Mouse (Mus musculus) midbrain, embryonic 11.5 days (tissue): ENCODE data around the gene Gm21586. TPM values are rescaled to one million over a fixed set of nuclear protein-coding genes. Genes with fewer than 3 reads are reported as not detected.
"Not testable (repeated sequence)": the region's sequence is repeated elsewhere in the genome, so short reads cannot be mapped to it uniquely, and the experiment has no call there.

ENCODE experiments used
- ATAC-seq: fragments of 200-750 bp; cut with Nextera tagmentation; 2 replicates; pipeline ENCODE4 v1.8.0; 2017; ENCODE audit warnings: moderate TSS enrichment, moderate library complexity; ENCODE audit not compliant: low FRiP score
- DNase-seq: peaks from one replicate; pipeline ENCODE4 v3.0.0; 2015; ENCODE audit warnings: low spot score; ENCODE audit errors: missing footprints
- H3K27ac ChIP-seq: fragments of 300-500 bp; sonication (generic); 2 replicates; pipeline ENCODE4 v1.5.1; 2014; ENCODE audit warnings: low read depth, low read length
- H3K27me3 ChIP-seq: fragments of 300-500 bp; sonication (generic); 2 replicates; pipeline ENCODE4 v1.6.1; 2014; ENCODE audit warnings: mild to moderate bottlenecking, low read length, moderate library complexity, mixed read lengths; ENCODE audit not compliant: control insufficient read depth, insufficient read depth
- H3K36me3 ChIP-seq: fragments of 300-500 bp; sonication (generic); 2 replicates; pipeline ENCODE4 v1.6.1; 2014; ENCODE audit warnings: mild to moderate bottlenecking, low read length, moderate library complexity, mixed read lengths; ENCODE audit not compliant: control insufficient read depth, insufficient read depth
- H3K4me1 ChIP-seq: fragments of 300-500 bp; sonication (generic); 2 replicates; pipeline ENCODE4 v1.6.1; 2014; ENCODE audit warnings: low read length; ENCODE audit not compliant: control insufficient read depth, insufficient read depth
- H3K4me2 ChIP-seq: fragments of 300-500 bp; sonication (generic); 2 replicates; pipeline ENCODE4 v1.6.1; 2014; ENCODE audit warnings: mild to moderate bottlenecking, moderate library complexity
- H3K4me3 ChIP-seq: fragments of 300-500 bp; sonication (generic); 2 replicates; pipeline ENCODE4 v1.5.1; 2014; ENCODE audit warnings: low read depth, low read length
- H3K9ac ChIP-seq: fragments of 300-500 bp; sonication (generic); 2 replicates; pipeline ENCODE4 v1.6.1; 2014; ENCODE audit warnings: low read length
- H3K9me3 ChIP-seq: fragments of 300-500 bp; sonication (generic); 2 replicates; pipeline ENCODE4 v1.6.1; 2016; ENCODE audit warnings: low read length; ENCODE audit not compliant: control insufficient read depth
- WGBS: fragments of 180-500 bp; shearing (Covaris S2); extraction: QIAGEN DNeasy Blood & Tissue Kit; methylation state at CpG from one replicate; pipeline ENCODE4 v1.1.7; 2014; 5-methylcytosine and 5-hydroxymethylcytosine counted together
- polyA plus RNA-seq: library from polyadenylated mRNA; unstranded; fragments of >200 nt; fragmentation: Nextera tagmentation; extraction: Ambion mirVana; gene quantifications from 2 replicates; pipeline ENCODE4 v1.2.1, GENCODE M21; 2014

Gm21586 gene
- polyA plus RNA-seq, result not detected in 2 replicates

DNA sequence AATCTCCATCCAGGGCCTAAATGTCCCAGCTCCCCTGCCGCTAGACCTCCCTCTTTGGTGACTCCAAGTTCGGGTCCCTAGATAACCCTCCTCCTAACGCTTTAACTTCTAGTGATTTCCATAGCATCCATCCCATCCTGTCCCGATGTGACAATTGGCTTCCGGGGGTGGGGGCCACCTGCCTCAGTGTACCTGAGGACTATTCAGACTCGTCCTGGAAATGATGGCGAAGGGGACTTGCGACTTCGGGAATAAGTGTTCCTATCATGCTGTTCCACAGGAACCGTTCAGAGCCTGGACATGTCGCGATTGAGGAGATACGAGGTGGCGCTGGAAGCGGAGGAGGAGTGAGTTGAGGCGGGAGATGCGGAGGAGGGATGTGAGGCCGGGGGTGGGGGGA lies at the start of gene Gm21586:
Gene Gm21586, plus strand, starts transcription at position 301 of the 400 bp plus-strand sequence.
- H3K4me2 ChIP-seq, H3K27me3 ChIP-seq, H3K9me3 ChIP-seq, H3K36me3 ChIP-seq, H3K4me3 ChIP-seq, H3K4me1 ChIP-seq, DNase-seq, ATAC-seq, H3K27ac ChIP-seq, H3K9ac ChIP-seq: not testable (repeated sequence)
- no CpG with 5 or more reads among the region's 18 CpGs for WGBS

DNA sequence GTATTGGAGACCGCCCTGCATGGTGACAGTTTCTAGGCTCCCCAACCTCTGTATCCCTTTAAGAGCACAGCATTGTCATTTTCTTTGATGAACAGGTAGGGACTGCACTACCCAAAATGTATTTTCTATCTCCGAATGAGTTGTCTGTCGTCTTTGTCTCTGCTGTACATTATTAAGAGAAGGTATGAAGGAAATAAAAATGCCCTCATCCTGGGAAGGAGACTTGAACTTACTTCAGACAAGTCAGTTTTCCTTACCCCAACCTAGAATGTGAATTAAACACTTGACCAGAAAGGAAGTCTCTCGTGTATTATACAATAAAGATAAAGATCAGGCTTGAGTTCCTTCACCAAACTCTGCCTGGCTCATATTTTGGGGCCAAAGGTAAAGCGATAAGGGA lies 27.3 kb downstream of the Gm21586 start, which contains the start of gene Gm2163:
Gene Gm2163, plus strand, starts transcription at position 301 of the 400 bp plus-strand sequence.
- H3K4me2 ChIP-seq, H3K9ac ChIP-seq, H3K4me1 ChIP-seq, H3K27me3 ChIP-seq, H3K27ac ChIP-seq, ATAC-seq, H3K36me3 ChIP-seq, DNase-seq, H3K4me3 ChIP-seq, H3K9me3 ChIP-seq: not testable (repeated sequence)
- WGBS, result no CpG with 5 or more reads among the region's 5 CpGs

Other genes with a start within 250 kb of the Gm21586 start
- gene Gm10600, start 198.7 kb upstream of the Gm21586 start, polyA plus RNA-seq, result not detected in 2 replicates
- gene Ccl21b, start 183.6 kb upstream of the Gm21586 start, polyA plus RNA-seq, result not detected in 2 replicates
- gene Gm21953, start 145.1 kb upstream of the Gm21586 start, polyA plus RNA-seq, result not detected in 2 replicates
- not detected in 2 replicates for gene Fam205a3, start 121.0 kb upstream of the Gm21586 start, polyA plus RNA-seq
- not detected in 2 replicates for gene Gm2163, start 27.4 kb downstream of the Gm21586 start, polyA plus RNA-seq
- gene Fam205a2, start 88.8 kb downstream of the Gm21586 start, polyA plus RNA-seq, result not detected in 2 replicates
- not detected in 2 replicates for gene Gm10591, start 172.8 kb downstream of the Gm21586 start, polyA plus RNA-seq
- gene Gm2564, start 190.3 kb downstream of the Gm21586 start, polyA plus RNA-seq, result not detected in 2 replicates
- not detected in 2 replicates for gene Ccl27b, start 215.9 kb downstream of the Gm21586 start, polyA plus RNA-seq
- not detected in 2 replicates for gene Il11ra2, start 222.5 kb downstream of the Gm21586 start, polyA plus RNA-seq